Mouse (Mus musculus) brain, embryonic 14.5 days (tissue): ENCODE data around the gene Ext2.

ENCODE experiments used
- CTCF ChIP-seq: fragments of 200-500 bp; IDR thresholded peaks from 2 replicates; pipeline ENCODE4 v1.5.1; 2012; ENCODE audit warnings: inconsistent platforms, mild to moderate bottlenecking, moderate library complexity, borderline replicate concordance; ENCODE audit not compliant: insufficient read depth, insufficient read length; ENCODE audit errors: extremely low read depth
- POLR2A ChIP-seq: fragments of 200-500 bp; IDR thresholded peaks from 2 replicates; pipeline ENCODE4 v1.6.1; 2012; ENCODE audit warnings: mild to moderate bottlenecking, inconsistent platforms, borderline replicate concordance; ENCODE audit not compliant: poor library complexity, insufficient read depth, insufficient read length, severe bottlenecking; ENCODE audit errors: extremely low read depth

GRCm38 (mm10) chr2:93706825-93707224 lies 115.5 kb downstream of the Ext2 start:
- no peak for TF ChIP-seq POLR2A
- no peak for TF ChIP-seq CTCF
